In the genomic region with DNA sequence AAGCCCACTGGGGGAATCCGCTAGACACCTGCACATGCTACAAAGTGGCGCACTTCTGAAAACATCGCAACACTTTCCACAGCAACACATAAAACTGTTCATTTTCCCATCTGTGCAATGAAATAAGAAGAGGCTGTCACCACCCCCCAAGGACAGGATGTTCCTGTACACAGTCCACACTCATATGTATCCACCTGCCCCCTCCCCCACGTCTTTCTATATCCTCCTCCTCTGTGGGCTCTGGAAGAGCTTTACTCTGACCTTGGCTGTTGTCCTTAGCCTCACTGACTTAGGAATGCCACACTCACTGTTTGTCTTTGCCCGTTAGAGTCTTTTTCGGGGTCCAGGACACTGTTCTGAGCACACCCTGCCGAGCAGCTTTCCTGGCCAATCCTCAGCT, we compare ENCODE assay signal across 22 mouse cellular contexts.
A peak's percentile ranks its signal among the peaks of the same experiment; 100 is the strongest.
DNase-seq lines count a peak whose midpoint lies in the region; ATAC-seq lines count a peak whose summit lies in the region.
"Had no signal": no experiment of that assay in that cellular context is flagged by ENCODE, and none has a peak within 500 bp of the region (broad histone marks: within the 10 kb centered on the region; RNA-seq: fewer than 3 reads in every experiment).

No protein-coding gene starts in this region.

- H3K27ac ChIP-seq in heart, embryonic 10.5 days = peak overlapping the region; percentile 47; the same call in 1 of the 2 replicates
- no peak overlapping the region for H3K27ac ChIP-seq in midbrain, embryonic 15.5 days
- no peak overlapping the region for H3K27ac ChIP-seq in midbrain, embryonic 10.5 days (replicated peaks)
- H3K27ac ChIP-seq in neural tube, embryonic 14.5 days (ENCODE audit: low read depth, low read length) = 0 out of 2 replicates have a peak overlapping the region, but pooled peaks have one; percentile 44
- no peak overlapping the region for H3K27ac ChIP-seq in heart, embryonic 11.5 days (ENCODE audit: low read depth, low read length)
- H3K27ac ChIP-seq: heart, embryonic 15.5 days; liver, embryonic 12.5 days; lung, embryonic 15.5 days; stomach, embryonic 15.5 days had no signal

- peaks cover 6% of the 10 kb centered on the region; the same call in 1 of the 2 replicates for H3K36me3 ChIP-seq in heart, embryonic 10.5 days
- H3K36me3 ChIP-seq in midbrain, embryonic 15.5 days (replicated peaks) = no peaks in the 10 kb centered on the region
- H3K36me3 ChIP-seq in midbrain, embryonic 10.5 days = peaks cover 3% of the 10 kb centered on the region
- no peaks in the 10 kb centered on the region for H3K36me3 ChIP-seq in neural tube, embryonic 14.5 days (ENCODE audit: control insufficient read depth, insufficient read depth, low read length)
- H3K36me3 ChIP-seq in heart, embryonic 11.5 days (ENCODE audit: control insufficient read depth, insufficient read depth, low read length) = no peaks in the 10 kb centered on the region
- H3K36me3 ChIP-seq: heart, embryonic 15.5 days; lung, embryonic 15.5 days; stomach, embryonic 15.5 days had no signal

- WGBS in heart, embryonic 10.5 days = 69% methylated on average over 7 of the region's 7 CpGs
- WGBS in midbrain, embryonic 15.5 days = 76% methylated on average over 7 of the region's 7 CpGs
- 89% methylated on average over 7 of the region's 7 CpGs for WGBS in midbrain, embryonic 10.5 days
- WGBS in neural tube, embryonic 14.5 days = 69% methylated on average over 7 of the region's 7 CpGs
- 80% methylated on average over 7 of the region's 7 CpGs for WGBS in heart, embryonic 11.5 days (ENCODE audit: insufficient replicate concordance)

- H3K4me2 ChIP-seq in midbrain, embryonic 15.5 days = no peak overlapping the region
- H3K4me2 ChIP-seq in neural tube, embryonic 14.5 days (ENCODE audit: low read depth, low read length) = no peak overlapping the region
- H3K4me2 ChIP-seq in heart, embryonic 11.5 days = no peak overlapping the region
- H3K4me2 ChIP-seq: heart, embryonic 15.5 days; liver, embryonic 12.5 days; lung, embryonic 15.5 days; stomach, embryonic 15.5 days had no signal

- peaks cover 20% of the 10 kb centered on the region for H3K4me1 ChIP-seq in heart, embryonic 10.5 days
- 0 out of 2 replicates have a peak, but pooled peaks cover 6% of the 10 kb centered on the region for H3K4me1 ChIP-seq in midbrain, embryonic 15.5 days
- H3K4me1 ChIP-seq in midbrain, embryonic 10.5 days = peaks cover 20% of the 10 kb centered on the region
- H3K4me1 ChIP-seq in neural tube, embryonic 14.5 days (ENCODE audit: control insufficient read depth, insufficient read depth, low read length) = peaks cover 7% of the 10 kb centered on the region; the same call in 1 of the 2 replicates
- H3K4me1 ChIP-seq in heart, embryonic 11.5 days (ENCODE audit: control insufficient read depth, insufficient read depth, low read length) = peaks cover 3% of the 10 kb centered on the region
- H3K4me1 ChIP-seq: lung, embryonic 15.5 days had no signal

- H3K9ac ChIP-seq in midbrain, embryonic 15.5 days = no peak overlapping the region
- no peak overlapping the region for H3K9ac ChIP-seq in neural tube, embryonic 14.5 days (replicated peaks; ENCODE audit: low read depth, low read length)
- H3K9ac ChIP-seq in heart, embryonic 11.5 days (ENCODE audit: low read depth, low read length) = no peak overlapping the region
- H3K9ac ChIP-seq: heart, embryonic 15.5 days; liver, embryonic 12.5 days; lung, embryonic 15.5 days; stomach, embryonic 15.5 days had no signal

- ATAC-seq in midbrain, embryonic 15.5 days (replicated peaks) = peak; percentile 52; the same call in 1 of the 2 replicates
- ATAC-seq in neural tube, embryonic 14.5 days (ENCODE audit: low read depth) = peak; percentile 31; the same call in 1 of the 2 replicates
- no peak for ATAC-seq in heart, embryonic 11.5 days (replicated peaks; ENCODE audit: insufficient number of reproducible peaks, low FRiP score, low TSS enrichment)
- ATAC-seq: liver, embryonic 12.5 days had no signal

- no peaks in the 10 kb centered on the region for H3K27me3 ChIP-seq in heart, embryonic 10.5 days (ENCODE audit: insufficient read depth, poor library complexity, severe bottlenecking)
- H3K27me3 ChIP-seq in midbrain, embryonic 15.5 days (replicated peaks) = no peaks in the 10 kb centered on the region
- H3K27me3 ChIP-seq in midbrain, embryonic 10.5 days (ENCODE audit: low read depth, poor library complexity, severe bottlenecking) = no peaks in the 10 kb centered on the region
- no peaks in the 10 kb centered on the region for H3K27me3 ChIP-seq in neural tube, embryonic 14.5 days (ENCODE audit: control insufficient read depth, insufficient read depth, low read length)
- H3K27me3 ChIP-seq in heart, embryonic 11.5 days (ENCODE audit: control insufficient read depth, insufficient read depth, low read length) = no peaks in the 10 kb centered on the region
- H3K27me3 ChIP-seq: heart, embryonic 15.5 days; liver, embryonic 12.5 days; lung, embryonic 15.5 days; megakaryocyte, embryonic 14.5 days; stomach, embryonic 15.5 days had no signal

- no peaks in the 10 kb centered on the region for H3K9me3 ChIP-seq in heart, embryonic 10.5 days
- H3K9me3 ChIP-seq in midbrain, embryonic 15.5 days = no peaks in the 10 kb centered on the region
- H3K9me3 ChIP-seq in midbrain, embryonic 10.5 days (replicated peaks) = peaks cover 4% of the 10 kb centered on the region; the same call in 1 of the 2 replicates
- no peaks in the 10 kb centered on the region for H3K9me3 ChIP-seq in neural tube, embryonic 14.5 days (ENCODE audit: control insufficient read depth, low read length)
- no peaks in the 10 kb centered on the region for H3K9me3 ChIP-seq in heart, embryonic 11.5 days (replicated peaks; ENCODE audit: control insufficient read depth, low read length)
- H3K9me3 ChIP-seq: heart, embryonic 15.5 days; lung, embryonic 15.5 days; stomach, embryonic 15.5 days had no signal

- no peak for DNase-seq in heart, embryonic 10.5 days (ENCODE audit: low spot score)
- no peak for DNase-seq in heart, adult 9 months (ENCODE audit: low spot score in 2 of 2)
- DNase-seq in midbrain, embryonic 10.5 days (ENCODE audit: low spot score) = no peak
- no peak for DNase-seq in adrenal gland, adult 2 months
- no peak for DNase-seq in cerebellum, postnatal 25 days
- DNase-seq: cerebellum, adult 11 months; cerebellum, adult 9-11 months; gastrocnemius, postnatal 25 days; heart, adult 18-20 months; heart, postnatal 36 days; kidney, adult 2 months; kidney, postnatal 14 days; left cerebral cortex, postnatal 4 days; lung, postnatal 36 days had no signal

- no peak overlapping the region for H3K4me3 ChIP-seq in heart, embryonic 10.5 days
- H3K4me3 ChIP-seq in midbrain, embryonic 15.5 days = no peak overlapping the region
- no peak overlapping the region for H3K4me3 ChIP-seq in midbrain, embryonic 10.5 days
- H3K4me3 ChIP-seq in neural tube, embryonic 14.5 days (ENCODE audit: low read depth, low read length) = no peak overlapping the region
- no peak overlapping the region for H3K4me3 ChIP-seq in heart, embryonic 11.5 days (ENCODE audit: low read depth, low read length)
- H3K4me3 ChIP-seq: heart, embryonic 15.5 days; liver, embryonic 12.5 days; lung, embryonic 15.5 days; megakaryocyte, embryonic 14.5 days; stomach, embryonic 15.5 days had no signal

Comparison
In these comparisons a context has a peak if more than half of its experiments do, and no peak if none do; other contexts are left out.
1. H3K27ac ChIP-seq: peak in heart, embryonic 10.5 days (single experiment) and neural tube, embryonic 14.5 days (single experiment); none in midbrain, embryonic 15.5 days (single experiment), midbrain, embryonic 10.5 days (single experiment) and heart, embryonic 11.5 days (single experiment).